Comparison of ENCODE assay signal across 20 mouse cellular contexts in genomic region chr19:12465530-12466144, GRCm38 (mm10). TPM values are rescaled to one million over a fixed set of nuclear protein-coding genes. Genes with fewer than 3 reads are reported as not detected.
A peak's percentile ranks its signal among the peaks of the same experiment; 100 is the strongest.
DNase-seq lines count a peak whose midpoint lies in the region; ATAC-seq and TF ChIP-seq lines count a peak whose summit lies in the region.
"Had no signal": no experiment of that assay in that cellular context is flagged by ENCODE, and none has a peak within 500 bp of the region (broad histone marks: within the 10 kb centered on the region; RNA-seq: fewer than 3 reads in every experiment).

No protein-coding gene starts in this region.

- TF ChIP-seq CTCF in forebrain, postnatal 0 days (IDR thresholded peaks at IDR 0.05; ENCODE audit: low read depth) = no peak
- no peak for TF ChIP-seq CTCF in stomach, postnatal 0 days (IDR thresholded peaks at IDR 0.05; ENCODE audit: low read depth)

- WGBS in forebrain, embryonic 14.5 days = 90% methylated on average over 10 of the region's 10 CpGs
- 92% methylated on average over 10 of the region's 10 CpGs for WGBS in forebrain, postnatal 0 days
- 85% methylated on average over 10 of the region's 10 CpGs for WGBS in lung, embryonic 15.5 days
- 92% methylated on average over 10 of the region's 10 CpGs for WGBS in neural tube, embryonic 15.5 days
- WGBS in stomach, postnatal 0 days = 91% methylated on average over 10 of the region's 10 CpGs

- no peaks in the 10 kb centered on the region for H3K9me3 ChIP-seq in forebrain, embryonic 14.5 days (replicated peaks; ENCODE audit: control insufficient read depth, low read length)
- H3K9me3 ChIP-seq in forebrain, postnatal 0 days (ENCODE audit: low read length) = no peaks in the 10 kb centered on the region
- no peaks in the 10 kb centered on the region for H3K9me3 ChIP-seq in lung, embryonic 15.5 days
- H3K9me3 ChIP-seq in neural tube, embryonic 15.5 days (replicated peaks) = no peaks in the 10 kb centered on the region
- no peaks in the 10 kb centered on the region for H3K9me3 ChIP-seq in stomach, postnatal 0 days (ENCODE audit: control insufficient read depth, low read length)
- H3K9me3 ChIP-seq: embryonic facial prominence, embryonic 10.5 days; limb, embryonic 15.5 days had no signal

- no peaks in the 10 kb centered on the region for H3K27me3 ChIP-seq in forebrain, embryonic 14.5 days (replicated peaks; ENCODE audit: control insufficient read depth, insufficient read depth, low read length)
- H3K27me3 ChIP-seq in forebrain, postnatal 0 days (ENCODE audit: insufficient read depth, low read length) = no peaks in the 10 kb centered on the region
- no peaks in the 10 kb centered on the region for H3K27me3 ChIP-seq in lung, embryonic 15.5 days
- no peaks in the 10 kb centered on the region for H3K27me3 ChIP-seq in neural tube, embryonic 15.5 days (replicated peaks)
- no peaks in the 10 kb centered on the region for H3K27me3 ChIP-seq in stomach, postnatal 0 days (ENCODE audit: control insufficient read depth, insufficient read depth, low read length)
- H3K27me3 ChIP-seq: limb, embryonic 15.5 days had no signal

- TF ChIP-seq EP300 in stomach, postnatal 0 days (optimal IDR thresholded peaks at IDR 0.05) = no peak

- H3K9ac ChIP-seq in forebrain, embryonic 14.5 days (ENCODE audit: low read length) = no peak overlapping the region
- no peak overlapping the region for H3K9ac ChIP-seq in forebrain, postnatal 0 days
- H3K9ac ChIP-seq in lung, embryonic 15.5 days = no peak overlapping the region
- no peak overlapping the region for H3K9ac ChIP-seq in neural tube, embryonic 15.5 days (replicated peaks)
- H3K9ac ChIP-seq in stomach, postnatal 0 days (ENCODE audit: low read length) = no peak overlapping the region
- H3K9ac ChIP-seq: limb, embryonic 15.5 days had no signal

- H3K27ac ChIP-seq in forebrain, embryonic 14.5 days (ENCODE audit: low read depth, low read length) = no peak overlapping the region
- H3K27ac ChIP-seq in forebrain, postnatal 0 days (ENCODE audit: low read depth, low read length) = no peak overlapping the region
- H3K27ac ChIP-seq in lung, embryonic 15.5 days = peak overlapping the region; percentile 90
- H3K27ac ChIP-seq in neural tube, embryonic 15.5 days (replicated peaks) = no peak overlapping the region
- no peak overlapping the region for H3K27ac ChIP-seq in stomach, postnatal 0 days (replicated peaks)
- H3K27ac ChIP-seq: embryonic facial prominence, embryonic 10.5 days; limb, embryonic 15.5 days had no signal

- H3K36me3 ChIP-seq in forebrain, embryonic 14.5 days (ENCODE audit: control insufficient read depth, insufficient read depth, low read length) = peaks cover 23% of the 10 kb centered on the region
- peaks cover 21% of the 10 kb centered on the region for H3K36me3 ChIP-seq in forebrain, postnatal 0 days (ENCODE audit: insufficient read depth)
- peaks cover 19% of the 10 kb centered on the region for H3K36me3 ChIP-seq in lung, embryonic 15.5 days
- peaks cover 27% of the 10 kb centered on the region for H3K36me3 ChIP-seq in neural tube, embryonic 15.5 days
- H3K36me3 ChIP-seq in stomach, postnatal 0 days (ENCODE audit: control insufficient read depth, insufficient read depth, low read length) = peaks cover 9% of the 10 kb centered on the region; the same call in 1 of the 2 replicates

- 0 out of 2 replicates have a peak, but pooled peaks have one; percentile 13 for ATAC-seq in forebrain, embryonic 14.5 days
- no peak for ATAC-seq in forebrain, postnatal 0 days
- ATAC-seq in lung, embryonic 15.5 days (ENCODE audit: borderline replicate concordance, extremely low read depth, low FRiP score, low TSS enrichment) = no peak
- ATAC-seq in neural tube, embryonic 15.5 days (ENCODE audit: low FRiP score) = no peak
- ATAC-seq in stomach, postnatal 0 days (ENCODE audit: low FRiP score, low TSS enrichment) = peak; percentile 27; the same call in 1 of the 2 replicates

- H3K4me3 ChIP-seq in forebrain, embryonic 14.5 days (ENCODE audit: low read depth, low read length) = no peak overlapping the region
- no peak overlapping the region for H3K4me3 ChIP-seq in forebrain, postnatal 0 days (ENCODE audit: low read depth, low read length)
- H3K4me3 ChIP-seq in lung, embryonic 15.5 days = no peak overlapping the region
- no peak overlapping the region for H3K4me3 ChIP-seq in neural tube, embryonic 15.5 days (replicated peaks)
- H3K4me3 ChIP-seq in stomach, postnatal 0 days (ENCODE audit: low read depth, low read length) = no peak overlapping the region
- H3K4me3 ChIP-seq: embryonic facial prominence, embryonic 10.5 days; limb, embryonic 15.5 days had no signal

- DNase-seq in forebrain, embryonic 14.5 days (ENCODE audit: low spot score) = no peak
- DNase-seq in forebrain, postnatal 0 days = no peak
- no peak for DNase-seq in lung, postnatal 10 days
- peak; percentile 11 for DNase-seq in neural tube, embryonic 10.5 days (ENCODE audit: extremely low spot score, low spot score)
- DNase-seq in stomach, postnatal 0 days (ENCODE audit: low spot score) = peak; percentile 11
- no peak for DNase-seq in kidney, adult 11 months
- DNase-seq: right cerebral cortex, postnatal 25 days had no signal

- no peaks in the 10 kb centered on the region for H3K4me1 ChIP-seq in forebrain, embryonic 14.5 days (ENCODE audit: control insufficient read depth, insufficient read depth, low read length)
- no peaks in the 10 kb centered on the region for H3K4me1 ChIP-seq in forebrain, postnatal 0 days (ENCODE audit: insufficient read depth)
- peaks cover 10% of the 10 kb centered on the region for H3K4me1 ChIP-seq in lung, embryonic 15.5 days
- no peaks in the 10 kb centered on the region; the same call in 1 of the 2 replicates for H3K4me1 ChIP-seq in neural tube, embryonic 15.5 days
- no peaks in the 10 kb centered on the region for H3K4me1 ChIP-seq in stomach, postnatal 0 days (replicated peaks; ENCODE audit: control insufficient read depth, insufficient read depth)

- no peak overlapping the region for H3K4me2 ChIP-seq in forebrain, embryonic 14.5 days (ENCODE audit: low read length)
- no peak overlapping the region for H3K4me2 ChIP-seq in forebrain, postnatal 0 days (ENCODE audit: low read depth)
- no peak overlapping the region for H3K4me2 ChIP-seq in lung, embryonic 15.5 days
- no peak overlapping the region for H3K4me2 ChIP-seq in neural tube, embryonic 15.5 days
- H3K4me2 ChIP-seq in stomach, postnatal 0 days (replicated peaks; ENCODE audit: low read depth) = no peak overlapping the region
- H3K4me2 ChIP-seq: limb, embryonic 15.5 days had no signal

RNA-seq across cellular contexts. Expression of gene Mpeg1, which starts 5.1 kb away (rescaled TPM):
- 0.55 and 0.75 TPM in 2 replicates for polyA plus RNA-seq in forebrain, embryonic 14.5 days (2014; fragmentation: Nextera tagmentation; extraction: Ambion mirVana)
- total RNA-seq in forebrain, postnatal 0 days (2014; rRNA removed) = 3.2 and 3.5 TPM in 2 replicates
- polyA plus RNA-seq in forebrain, postnatal 0 days (2015; fragmentation: Nextera tagmentation; extraction: Ambion mirVana) = 0.63 and 1.1 TPM in 2 replicates
- 0.67 and 1.0 TPM in 2 replicates for polyA plus RNA-seq in lung, embryonic 15.5 days (2015; fragmentation: Nextera tagmentation; extraction: Ambion mirVana)
- polyA plus RNA-seq in neural tube, embryonic 15.5 days (2015; fragmentation: Nextera tagmentation; extraction: Ambion mirVana) = 0.61 and 0.88 TPM in 2 replicates
- polyA plus RNA-seq in stomach, postnatal 0 days (2015; fragmentation: Nextera tagmentation; extraction: Ambion mirVana) = 0.71 and 0.84 TPM in 2 replicates

RNA-seq across cellular contexts. Expression of gene Dtx4, which starts 35.6 kb away (rescaled TPM):
- 15.3 and 18.2 TPM in 2 replicates for polyA plus RNA-seq in forebrain, embryonic 14.5 days (2014; fragmentation: Nextera tagmentation; extraction: Ambion mirVana)
- 43.2 and 48.8 TPM in 2 replicates for total RNA-seq in forebrain, postnatal 0 days (2014; rRNA removed)
- polyA plus RNA-seq in forebrain, postnatal 0 days (2015; fragmentation: Nextera tagmentation; extraction: Ambion mirVana) = 20.6 and 21.2 TPM in 2 replicates
- 16.1 and 16.5 TPM in 2 replicates for polyA plus RNA-seq in lung, embryonic 15.5 days (2015; fragmentation: Nextera tagmentation; extraction: Ambion mirVana)
- 34.1 and 34.5 TPM in 2 replicates for polyA plus RNA-seq in neural tube, embryonic 15.5 days (2015; fragmentation: Nextera tagmentation; extraction: Ambion mirVana)
- polyA plus RNA-seq in stomach, postnatal 0 days (2015; fragmentation: Nextera tagmentation; extraction: Ambion mirVana) = 6.2 and 7.1 TPM in 2 replicates

RNA-seq across cellular contexts. Expression of gene Pfpl, which starts 37.9 kb away (rescaled TPM):
- polyA plus RNA-seq in forebrain, embryonic 14.5 days (2014; fragmentation: Nextera tagmentation; extraction: Ambion mirVana) = not detected in 2 replicates
- not detected in 2 replicates for total RNA-seq in forebrain, postnatal 0 days (2014; rRNA removed)
- 0.04 TPM in 1 of 2 replicates, not detected in the other for polyA plus RNA-seq in forebrain, postnatal 0 days (2015; fragmentation: Nextera tagmentation; extraction: Ambion mirVana)
- not detected in 2 replicates for polyA plus RNA-seq in lung, embryonic 15.5 days (2015; fragmentation: Nextera tagmentation; extraction: Ambion mirVana)
- not detected in 2 replicates for polyA plus RNA-seq in neural tube, embryonic 15.5 days (2015; fragmentation: Nextera tagmentation; extraction: Ambion mirVana)
- not detected in 2 replicates for polyA plus RNA-seq in stomach, postnatal 0 days (2015; fragmentation: Nextera tagmentation; extraction: Ambion mirVana)
- total RNA-seq: adrenal gland, adult 2 months; gastrocnemius, postnatal 14 days; heart, adult 8-10 months; layer of hippocampus, postnatal 25 days; left cerebral cortex, postnatal 14 days had no signal
- polyA plus RNA-seq: adrenal gland, adult 2 months; brain, embryonic 14.5 days; embryonic facial prominence, embryonic 10.5 days; heart, embryonic 16.5 days; limb, embryonic 15.5 days; lung, adult 2 months; neural tube, embryonic 14.5 days had no signal

RNA-seq across cellular contexts. Expression of gene Olfr1441, which starts 48.4 kb away (rescaled TPM):
- polyA plus RNA-seq in forebrain, embryonic 14.5 days (2014; fragmentation: Nextera tagmentation; extraction: Ambion mirVana) = not detected in 2 replicates
- total RNA-seq in forebrain, postnatal 0 days (2014; rRNA removed) = not detected in 2 replicates
- polyA plus RNA-seq in forebrain, postnatal 0 days (2015; fragmentation: Nextera tagmentation; extraction: Ambion mirVana) = not detected in 2 replicates
- polyA plus RNA-seq in lung, embryonic 15.5 days (2015; fragmentation: Nextera tagmentation; extraction: Ambion mirVana) = not detected in 2 replicates
- polyA plus RNA-seq in neural tube, embryonic 15.5 days (2015; fragmentation: Nextera tagmentation; extraction: Ambion mirVana) = not detected in 2 replicates
- not detected in 2 replicates for polyA plus RNA-seq in stomach, postnatal 0 days (2015; fragmentation: Nextera tagmentation; extraction: Ambion mirVana)
- total RNA-seq: adrenal gland, adult 2 months; gastrocnemius, postnatal 14 days; heart, adult 8-10 months; layer of hippocampus, postnatal 25 days; left cerebral cortex, postnatal 14 days had no signal
- polyA plus RNA-seq: adrenal gland, adult 2 months; brain, embryonic 14.5 days; embryonic facial prominence, embryonic 10.5 days; heart, embryonic 16.5 days; limb, embryonic 15.5 days; lung, adult 2 months; neural tube, embryonic 14.5 days had no signal

Comparison
In these comparisons a context has a peak if more than half of its experiments do, and no peak if none do; other contexts are left out.
1. ATAC-seq: peak in forebrain, embryonic 14.5 days (single experiment) and stomach, postnatal 0 days (single experiment); none in forebrain, postnatal 0 days (single experiment), lung, embryonic 15.5 days (single experiment) and neural tube, embryonic 15.5 days (single experiment).
2. DNase-seq: peak in neural tube, embryonic 10.5 days (single experiment) and stomach, postnatal 0 days (single experiment); none in forebrain, embryonic 14.5 days (single experiment), forebrain, postnatal 0 days (single experiment), lung, postnatal 10 days (single experiment) and kidney, adult 11 months (single experiment).